Mouse (Mus musculus): ENCODE results near the gene Lrrn3.

- TF ChIP-seq CTCF (IDR thresholded peaks at IDR 0.05; ENCODE audit: low read depth, low read length) (no peak), POLR2A (IDR thresholded peaks at IDR 0.05; ENCODE audit: extremely low read depth, insufficient read depth, low read length) (no peak)
Observed at GRCm38 (mm10) chr12:41417099-41417498, 69.1 kb downstream of the Lrrn3 start.
